Mouse (Mus musculus): Measurements from ENCODE around the gene Twist2.
A peak's percentile ranks its signal among the peaks of the same experiment; 100 is the strongest.

Gene Twist2

GRCm38 (mm10) chr1:91874633-91875032 is 73.4 kb downstream of the Twist2 start:
- DNase-seq (ENCODE audit: low read depth): peak; percentile 30

DNA sequence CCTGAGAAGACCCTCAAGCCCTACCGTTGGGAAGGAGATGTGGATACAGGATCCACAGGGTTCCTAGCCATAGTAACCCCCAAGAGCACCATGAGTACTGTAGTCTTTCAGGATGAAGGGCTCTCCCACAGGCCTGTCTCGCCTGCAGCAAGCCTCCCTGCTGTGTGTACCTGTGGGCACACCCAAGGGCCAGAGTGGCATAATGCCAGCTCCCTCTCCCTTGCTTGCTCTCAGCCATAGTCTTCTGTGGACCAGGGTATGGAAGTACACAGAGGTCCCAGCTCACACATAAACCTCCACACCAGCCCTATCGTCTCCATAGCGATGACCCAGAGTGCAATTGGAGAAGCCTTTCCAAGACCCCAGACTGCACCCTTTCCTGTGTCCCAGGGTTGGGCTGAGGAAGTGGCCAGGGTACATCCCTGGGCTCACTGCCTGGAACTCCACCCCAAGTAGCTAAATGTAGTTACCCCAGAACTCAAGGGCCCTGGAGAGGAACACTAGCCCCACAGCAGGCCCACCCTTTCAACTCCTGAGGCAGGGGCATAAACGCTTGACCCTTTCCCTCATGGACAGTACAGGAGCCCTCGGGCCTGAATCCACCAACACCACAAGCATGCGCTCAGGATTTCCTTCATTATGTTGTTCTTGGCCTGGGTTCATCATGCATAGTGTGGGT is 73.9 kb downstream of the Twist2 start:
- DNase-seq (ENCODE audit: low read depth): no peak

DNA sequence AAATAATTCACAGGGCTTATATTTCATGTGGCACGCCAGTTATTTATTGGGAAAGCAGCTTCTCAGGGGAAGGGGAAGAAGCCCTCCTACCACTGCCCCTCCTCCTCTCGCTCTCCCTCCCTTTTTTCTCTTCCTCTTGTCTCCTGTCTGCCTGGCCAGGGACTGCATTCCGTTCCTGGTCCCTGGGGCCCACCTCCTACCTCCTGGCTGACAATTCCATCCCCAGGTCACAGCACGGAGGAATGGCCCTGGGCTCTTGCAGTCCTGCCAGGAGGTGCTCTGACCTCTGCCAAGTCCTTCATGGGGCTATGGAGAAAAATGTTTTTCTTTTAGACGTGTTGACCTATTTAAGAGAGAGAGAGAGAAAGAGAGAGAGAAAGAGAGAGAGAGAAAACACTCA is 77.4 kb downstream of the Twist2 start:
- DNase-seq (ENCODE audit: low read depth): no peak

DNA sequence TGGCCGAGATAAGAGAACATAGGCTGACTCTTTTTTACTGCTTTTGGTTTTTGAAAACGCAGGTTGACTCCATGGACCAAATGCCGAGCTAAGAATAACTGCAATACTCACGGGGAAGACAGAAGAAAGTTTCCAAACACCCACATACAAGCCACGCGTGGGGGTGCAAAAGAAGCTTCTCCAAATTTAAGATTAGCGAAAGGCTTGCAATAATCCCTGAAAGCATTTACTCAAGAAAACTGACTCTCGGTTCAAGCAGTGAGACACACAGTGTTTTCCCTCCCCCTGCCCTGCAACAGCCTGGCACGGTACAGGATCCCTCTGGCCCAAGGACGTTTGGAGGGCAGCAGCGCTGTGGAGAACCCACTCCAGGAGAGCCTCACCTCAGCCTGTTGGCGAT is 78.9 kb downstream of the Twist2 start:
- DNase-seq (ENCODE audit: low read depth): no peak

DNA sequence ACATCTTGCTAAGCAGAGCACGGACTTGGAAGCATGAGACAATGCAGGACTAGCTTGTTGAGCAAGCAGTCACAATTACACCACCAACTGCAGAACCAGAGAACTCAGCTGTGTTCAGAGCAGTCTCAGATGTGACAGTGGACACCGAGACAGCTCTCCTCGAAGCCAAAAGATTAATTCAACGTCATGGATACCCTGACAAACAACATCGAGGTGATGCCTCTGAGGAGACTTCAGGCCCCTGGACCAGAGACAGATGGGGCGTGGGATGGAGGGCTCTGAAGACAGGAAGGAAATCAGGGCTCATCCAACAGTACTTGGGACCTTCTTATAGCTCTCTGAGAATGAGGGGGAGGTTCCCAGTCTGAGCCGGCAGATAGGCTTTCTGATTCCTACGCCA is 79.6 kb downstream of the Twist2 start:
- no peak for DNase-seq (ENCODE audit: low read depth)

- no peak for DNase-seq (ENCODE audit: low read depth)
These were observed 81.9 kb downstream of the Twist2 start for GRCm38 (mm10) chr1:91883115-91883514.

DNA sequence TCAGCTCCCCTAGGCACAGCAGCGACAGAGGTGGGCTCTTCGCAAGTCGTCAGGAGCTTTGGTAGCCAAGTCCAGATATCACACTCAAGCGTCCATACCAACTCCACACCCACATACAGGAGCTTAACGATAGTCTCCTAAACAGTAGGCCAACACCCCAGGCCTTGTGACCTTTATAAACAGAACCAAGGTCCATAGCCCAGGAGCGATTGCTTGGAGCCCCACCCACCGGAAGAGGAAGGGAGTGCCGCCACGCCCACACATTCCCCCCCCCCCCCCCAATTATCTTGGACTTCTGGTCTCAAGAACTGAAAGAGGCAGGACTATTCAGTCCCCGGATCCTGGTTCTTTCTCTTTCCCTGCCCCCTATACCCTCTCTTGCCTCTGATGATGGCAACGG is 92.3 kb downstream of the Twist2 start:
- DNase-seq (ENCODE audit: low read depth): no peak

- DNase-seq (ENCODE audit: low read depth): no peak
These were observed 93.0 kb downstream of the Twist2 start for GRCm38 (mm10) chr1:91894286-91894685.

GRCm38 (mm10) chr1:91897078-91897477 is 95.8 kb downstream of the Twist2 start:
- DNase-seq (ENCODE audit: low read depth): peak; percentile 30
